Mouse (Mus musculus): ENCODE measurements around the gene Arhgap22. TPM values are rescaled to one million over a fixed set of nuclear protein-coding genes. Genes with fewer than 3 reads are reported as not detected.

Gene Arhgap22
- total and polyA plus RNA-seq, 3 experiments = 0.17 to 0.39 (median 0.29) TPM

GRCm38 (mm10) chr14:33231311-33231710 lies 17.5 kb downstream of the Arhgap22 start:
- dilution Hi-C loops (cut with MboI; ENCODE audit: extremely low pct_ligation_motif_present, extremely low pct_unique_long_range_greater_than_20kb, low sequenced_read_pairs) (no loop called here), in situ Hi-C loops (cut with MboI; ENCODE audit: low pct_ligation_motif_present, low pct_unique_long_range_greater_than_20kb, low sequenced_read_pairs) (no loop called here)
- no peak overlapping the region for H3K27ac ChIP-seq (ENCODE audit: insufficient read depth, low read depth)
- no peaks in the 10 kb centered on the region for H3K36me3 ChIP-seq (replicated peaks in 1 of 2; ENCODE audit: control insufficient read depth in 1 of 2, insufficient read depth in 1 of 2, low read length in 1 of 2)
- H3K27me3 ChIP-seq (replicated peaks) = no peaks in the 10 kb centered on the region
- H3K79me2 ChIP-seq (replicated peaks; ENCODE audit: control insufficient read depth, extremely low read depth, insufficient read depth, poor library complexity, severe bottlenecking) = no peaks in the 10 kb centered on the region
- peak overlapping the region; percentile 70 for H3K4me2 ChIP-seq (ENCODE audit: insufficient read depth, low read depth, poor library complexity, severe bottlenecking)
- TF ChIP-seq TCF12 (IDR thresholded peaks at IDR 0.05; ENCODE audit: low read depth, low read length) = 0 out of 2 replicates have a peak, but pooled peaks have one; percentile 38
- TF ChIP-seq ETS1 (conservative IDR thresholded peaks at IDR 0.05; ENCODE audit: low read depth, low read length) = peak; percentile 53; the same call in 1 of the 2 replicates
- TF ChIP-seq RCOR1 (conservative IDR thresholded peaks at IDR 0.05; ENCODE audit: low read depth, low read length) = no peak
- no peak for TF ChIP-seq HCFC1 (IDR thresholded peaks at IDR 0.05; ENCODE audit: low read depth, low read length)
- TF ChIP-seq BHLHE40 (IDR thresholded peaks at IDR 0.05; ENCODE audit: low read depth, low read length) = peak; percentile 41
- TF ChIP-seq IRF4 (IDR thresholded peaks at IDR 0.05; ENCODE audit: low read depth, low read length) = peak; percentile 29; the same call in 1 of the 2 replicates
- H3K4me1 ChIP-seq (ENCODE audit: control insufficient read depth in 1 of 2, insufficient read depth in 2 of 2) = peaks cover 27 to 58% of the 10 kb centered on the region in 2 experiments
- no peaks in the 10 kb centered on the region for H3K9me3 ChIP-seq (replicated peaks; ENCODE audit: low read length)
- peak; percentile 66 for DNase-seq (ENCODE audit: extremely low read depth)
- no peak overlapping the region for H3K4me3 ChIP-seq (replicated peaks in 1 of 3; ENCODE audit: low read depth in 2 of 3, low read length in 2 of 3, poor library complexity in 1 of 3)
- no peak overlapping the region for H3K9ac ChIP-seq (ENCODE audit: insufficient read depth, low read depth)

DNA sequence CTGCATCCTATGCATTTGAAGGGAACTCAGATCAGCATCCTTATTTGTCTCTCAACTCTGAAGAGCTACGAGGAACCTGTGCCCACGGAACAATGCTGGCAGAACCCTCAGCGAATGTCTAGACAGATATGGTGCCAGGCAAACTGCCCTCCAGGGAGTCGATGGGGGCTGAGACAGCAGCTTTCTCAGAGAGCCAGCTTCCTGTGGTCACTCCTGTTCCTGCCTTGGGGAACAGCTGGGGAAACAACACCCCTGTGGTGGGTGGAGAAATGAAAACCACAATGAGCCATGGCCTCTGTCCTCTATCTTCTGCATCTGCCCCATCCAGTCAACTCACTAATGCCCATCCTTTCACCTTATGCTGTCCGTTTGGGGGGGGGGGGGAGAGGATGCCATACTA lies 18.2 kb downstream of the Arhgap22 start:
- Histone ChIP-seq H3K4me1 (ENCODE audit: control insufficient read depth in 1 of 2, insufficient read depth in 2 of 2) (peaks cover 27 to 59% of the 10 kb centered on the region in 2 experiments), H3K79me2 (replicated peaks; ENCODE audit: control insufficient read depth, extremely low read depth, insufficient read depth, poor library complexity, severe bottlenecking) (no peaks in the 10 kb centered on the region), H3K9ac (ENCODE audit: insufficient read depth, low read depth) (no peak overlapping the region), H3K27ac (ENCODE audit: insufficient read depth, low read depth) (no peak overlapping the region), H3K9me3 (replicated peaks; ENCODE audit: low read length) (no peaks in the 10 kb centered on the region), H3K4me2 (ENCODE audit: insufficient read depth, low read depth, poor library complexity, severe bottlenecking) (peak overlapping the region; percentile 70), H3K27me3 (replicated peaks) (no peaks in the 10 kb centered on the region), H3K4me3 (replicated peaks in 1 of 3; ENCODE audit: low read depth in 2 of 3, low read length in 2 of 3, poor library complexity in 1 of 3) (no peak overlapping the region), H3K36me3 (replicated peaks in 1 of 2; ENCODE audit: control insufficient read depth in 1 of 2, insufficient read depth in 1 of 2, low read length in 1 of 2) (no peaks in the 10 kb centered on the region)
- DNase-seq (ENCODE audit: extremely low read depth) = no peak
- dilution Hi-C loops (cut with MboI; ENCODE audit: extremely low pct_ligation_motif_present, extremely low pct_unique_long_range_greater_than_20kb, low sequenced_read_pairs) = no loop called here
- TF ChIP-seq NELFE (IDR thresholded peaks at IDR 0.05; ENCODE audit: low read depth, low read length) = no peak
- no peak for TF ChIP-seq TBP (conservative IDR thresholded peaks at IDR 0.05; ENCODE audit: low read depth, low read length)
- TF ChIP-seq MEF2A (IDR thresholded peaks at IDR 0.05; ENCODE audit: borderline replicate concordance, low read depth, low read length) = no peak
- TF ChIP-seq UBTF (IDR thresholded peaks at IDR 0.05; ENCODE audit: low read depth, low read length) = no peak
- no peak for TF ChIP-seq ZC3H11A (IDR thresholded peaks at IDR 0.05; ENCODE audit: low read depth, low read length)
- no peak for TF ChIP-seq BHLHE40 (IDR thresholded peaks at IDR 0.05; ENCODE audit: low read depth, low read length)
- TF ChIP-seq USF2 (conservative IDR thresholded peaks at IDR 0.05; ENCODE audit: low read depth, low read length) = no peak
- TF ChIP-seq HCFC1 (IDR thresholded peaks at IDR 0.05; ENCODE audit: low read depth, low read length) = no peak
- no peak for TF ChIP-seq JUN (IDR thresholded peaks at IDR 0.05; ENCODE audit: insufficient read depth, low read depth, low read length)
- no peak for TF ChIP-seq RAD21 (IDR thresholded peaks at IDR 0.05; ENCODE audit: low read depth, low read length)
- TF ChIP-seq CTCF (conservative IDR thresholded peaks at IDR 0.05 in 1 of 2, IDR thresholded peaks at IDR 0.05 in 1 of 2; ENCODE audit: low read depth in 2 of 2, low read length in 2 of 2) = no peak
- TF ChIP-seq JUND (conservative IDR thresholded peaks at IDR 0.05; ENCODE audit: low read depth, low read length) = no peak
- in situ Hi-C loops (cut with MboI; ENCODE audit: low pct_ligation_motif_present, low pct_unique_long_range_greater_than_20kb, low sequenced_read_pairs) = no loop called here

Data from CH12.LX (cell line).